Mouse (Mus musculus) megakaryocyte, embryonic 14.5 days (primary cell): ENCODE data around the gene Slc7a14.

ENCODE experiments used
- FLI1 ChIP-seq: IDR thresholded peaks from 2 replicates; pipeline ENCODE4 v1.6.1; 2012; ENCODE audit warnings: low read length, inconsistent platforms, mixed read lengths
- GATA1 ChIP-seq: IDR thresholded peaks from 3 replicates; pipeline ENCODE4 v1.6.1; 2012; ENCODE audit warnings: mixed read lengths, low read length, inconsistent platforms, borderline replicate concordance

GRCm38 (mm10) chr3:31229281-31229680 is 80.9 kb downstream of the Slc7a14 start:
- TF ChIP-seq GATA1 (no peak), FLI1 (no peak)
